In the genomic region with DNA sequence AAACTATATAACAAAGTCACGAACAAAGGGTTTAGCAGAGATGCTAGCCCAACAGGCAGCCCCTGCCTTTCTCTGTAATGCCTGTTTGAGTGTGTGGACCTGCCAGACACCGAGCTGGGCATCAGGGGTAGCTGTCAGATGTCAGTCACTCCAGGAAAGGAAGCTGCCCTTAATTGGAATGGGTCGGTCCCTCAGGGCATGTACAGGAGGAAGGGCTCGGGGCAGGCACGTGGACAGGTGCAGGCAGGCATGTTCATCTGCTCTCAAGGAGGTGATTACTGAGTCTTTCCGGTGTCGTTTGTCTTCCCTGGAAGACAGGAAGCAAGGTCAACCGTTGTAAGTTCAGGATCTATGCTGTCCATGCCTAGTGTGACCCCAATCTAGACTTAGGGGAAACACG, we compare ENCODE assay signal across 19 mouse cellular contexts.
"Had no signal": no experiment of that assay in that cellular context is flagged by ENCODE, and none has a peak within 500 bp of the region (broad histone marks: within the 10 kb centered on the region; RNA-seq: fewer than 3 reads in every experiment).

No protein-coding gene starts in this region.

- ATAC-seq: lung, postnatal 0 days; midbrain, embryonic 15.5 days had no signal

- H3K4me1 ChIP-seq: liver, embryonic 13.5 days; midbrain, embryonic 15.5 days; neural tube, embryonic 12.5 days had no signal

- H3K27me3 ChIP-seq: liver, embryonic 13.5 days; midbrain, embryonic 12.5 days; midbrain, embryonic 15.5 days; neural tube, embryonic 12.5 days; neural tube, embryonic 15.5 days; stomach, embryonic 15.5 days had no signal

- H3K36me3 ChIP-seq: liver, embryonic 13.5 days; midbrain, embryonic 12.5 days; midbrain, embryonic 15.5 days; neural tube, embryonic 12.5 days; neural tube, embryonic 15.5 days; stomach, embryonic 15.5 days had no signal

- H3K9me3 ChIP-seq: liver, embryonic 13.5 days; midbrain, embryonic 12.5 days; midbrain, embryonic 15.5 days; neural tube, embryonic 12.5 days; neural tube, embryonic 15.5 days; stomach, embryonic 15.5 days had no signal

- DNase-seq: kidney, adult 2 months; kidney, postnatal 25 days; layer of hippocampus, adult 9-11 months; liver, embryonic 13.5 days; lung, embryonic 14.5 days; right cerebral cortex, adult 18-20 months; right cerebral cortex, postnatal 14 days; spleen, adult 18-20 months; thymus, postnatal 25 days had no signal

- H3K27ac ChIP-seq: kidney, postnatal 0 days; layer of hippocampus, adult 2 months; left cerebral cortex, adult 2 months; liver, embryonic 13.5 days; macrophage; midbrain, embryonic 12.5 days; midbrain, embryonic 15.5 days; neural tube, embryonic 12.5 days; neural tube, embryonic 15.5 days; stomach, embryonic 15.5 days had no signal

- H3K4me2 ChIP-seq: liver, embryonic 13.5 days; lung, embryonic 14.5 days; midbrain, embryonic 12.5 days; midbrain, embryonic 15.5 days; neural tube, embryonic 12.5 days; neural tube, embryonic 15.5 days; stomach, embryonic 15.5 days had no signal

- H3K4me3 ChIP-seq: layer of hippocampus, adult 2 months; left cerebral cortex, adult 2 months; liver, embryonic 13.5 days; midbrain, embryonic 12.5 days; midbrain, embryonic 15.5 days; neural tube, embryonic 12.5 days; neural tube, embryonic 15.5 days; stomach, embryonic 15.5 days had no signal

- H3K9ac ChIP-seq: liver, embryonic 13.5 days; lung, embryonic 14.5 days; midbrain, embryonic 12.5 days; midbrain, embryonic 15.5 days; neural tube, embryonic 12.5 days; neural tube, embryonic 15.5 days; stomach, embryonic 15.5 days had no signal
